Mouse (Mus musculus) gastrocnemius, postnatal 10 days (tissue): ENCODE data around the gene 4931409K22Rik. TPM values are rescaled to one million over a fixed set of nuclear protein-coding genes. Genes with fewer than 3 reads are reported as not detected.

ENCODE experiments used
- DNase-seq: peaks from one replicate; pipeline ENCODE4 v3.0.0; 2021; ENCODE audit warnings: mixed read lengths
- microRNA-seq, 2 experiments: library from miRNA; unstranded; fragments of <30 nt; microRNA quantifications; one replicate each; pipeline ENCODE4 v1.2.0; 2021
- total RNA-seq, 2 experiments: library from RNA; stranded (reverse); gene quantifications; 2 replicates each; pipeline ENCODE4 v1.2.3; 2021

Gene 4931409K22Rik
- total RNA-seq, 2 experiments from 2014 or later, result not detected

DNA sequence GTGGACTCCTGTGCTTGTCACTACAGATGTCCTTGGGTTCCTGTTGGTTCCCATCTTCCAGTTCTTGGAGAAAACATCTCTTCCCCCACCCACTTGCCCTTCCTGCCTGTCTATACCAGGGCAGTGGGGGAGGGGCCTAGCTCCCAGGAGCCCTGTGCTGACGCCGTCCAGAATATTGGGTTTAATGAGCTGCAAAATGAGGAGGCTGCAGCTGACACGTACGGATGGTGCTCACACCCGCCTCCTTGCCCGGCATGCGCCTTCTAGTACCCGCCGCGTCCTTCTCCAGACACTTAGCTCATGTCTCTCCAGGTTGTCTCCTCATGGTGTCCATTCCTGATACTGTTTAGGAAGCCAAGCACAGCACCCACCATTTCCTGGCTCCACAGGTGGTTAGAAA, 57.5 kb downstream of the 4931409K22Rik start:
- no peak for DNase-seq

DNA sequence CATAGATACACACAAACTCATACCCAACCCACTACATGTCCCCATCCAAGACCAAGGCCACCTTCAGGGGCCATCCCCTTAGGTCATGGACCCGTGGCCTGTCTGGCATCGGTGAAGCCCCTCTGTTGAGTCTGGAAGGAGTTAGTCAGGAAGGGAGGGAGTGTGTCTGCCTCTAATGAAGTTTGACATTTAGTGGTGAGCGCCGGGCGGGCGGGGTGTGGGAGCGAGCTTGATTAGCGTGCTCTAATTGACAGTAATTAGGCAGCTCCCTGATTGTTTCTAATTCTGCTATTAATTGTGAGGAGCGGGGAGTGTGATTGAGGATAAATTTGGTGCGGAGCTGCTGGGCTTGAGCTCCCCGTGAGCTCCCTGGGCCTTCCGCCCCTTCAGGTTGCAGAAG, 59.1 kb downstream of the 4931409K22Rik start:
- no peak for DNase-seq

DNA sequence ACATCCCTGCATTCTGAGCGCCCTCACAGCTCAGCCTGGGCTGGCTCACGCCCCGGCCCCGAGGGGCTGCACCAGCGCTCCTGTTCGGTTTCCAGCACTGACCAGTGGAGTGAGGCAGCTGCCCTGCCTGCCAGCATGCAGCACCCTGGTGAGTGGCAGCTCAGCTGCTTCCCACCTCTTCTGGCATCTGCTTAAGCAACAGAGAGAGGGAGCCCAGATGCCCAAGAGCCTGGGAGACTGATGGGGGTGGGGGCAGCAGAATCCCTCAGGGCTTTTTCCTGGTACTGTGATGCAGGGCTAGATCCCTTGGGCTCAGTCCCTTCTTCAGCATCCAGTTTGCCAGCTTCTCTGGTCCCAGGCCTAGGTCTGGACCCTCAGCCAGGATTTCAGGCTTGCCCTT, 59.9 kb downstream of the 4931409K22Rik start:
- no peak for DNase-seq

DNA sequence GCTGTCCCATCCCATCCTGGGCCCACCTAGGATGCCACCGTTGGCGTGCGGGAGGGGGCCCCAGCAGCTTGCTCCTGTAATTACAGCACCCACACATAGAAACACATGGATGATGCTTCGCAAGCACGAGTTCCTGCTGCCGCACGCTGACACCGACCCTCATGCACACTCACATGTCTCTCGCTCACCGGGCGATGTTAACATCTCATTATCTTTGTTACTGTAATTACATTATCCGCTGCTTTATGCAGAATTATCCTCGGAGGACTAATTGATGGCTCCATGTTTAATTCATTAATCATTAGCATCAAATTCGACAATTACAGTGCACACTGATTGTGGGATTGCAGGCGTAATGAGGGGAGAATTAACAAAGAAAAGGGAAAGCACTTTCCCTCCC, 61.6 kb downstream of the 4931409K22Rik start:
- no peak for DNase-seq

Small RNA genes lying within 50 kb of the gene (microRNA-seq; reads per million reads assigned to microRNA genes)
- 144 to 182 reads per million in 2 experiments for gene Mir671

Other genes starting within 250 kb of the 4931409K22Rik start
- gene Kcnh2, start 205.2 kb downstream of the 4931409K22Rik start, total RNA-seq, result 10 to 100 TPM in 1 of 2 experiments, 1 to 10 TPM in 1; 5.4 to 10.8 TPM
- gene Nos3, start 192.0 kb downstream of the 4931409K22Rik start, total RNA-seq, result 10 to 100 TPM in 1 of 2 experiments, 1 to 10 TPM in 1; 7.7 to 11.2 TPM
- gene Atg9b, start 164.7 kb downstream of the 4931409K22Rik start, total RNA-seq, result under 1 TPM; 0.23 to 0.26 TPM
- gene Abcb8, start 163.1 kb downstream of the 4931409K22Rik start, total RNA-seq, result 10 to 100 TPM; 35.9 to 45.5 TPM
- under 1 TPM; 0.12 to 0.36 TPM for gene Asic3, start 143.4 kb downstream of the 4931409K22Rik start, total RNA-seq
- 10 to 100 TPM; 15.5 to 17.5 TPM for gene Cdk5, start 133.3 kb downstream of the 4931409K22Rik start, total RNA-seq
- 10 to 100 TPM; 26.2 to 39.8 TPM for gene Slc4a2, start 133.0 kb downstream of the 4931409K22Rik start, total RNA-seq
- gene Fastk, start 111.5 kb downstream of the 4931409K22Rik start, total RNA-seq, result 100 to 1,000 TPM; 124 to 142 TPM
- 1 to 10 TPM; 9.0 to 9.9 TPM for gene Tmub1, start 109.0 kb downstream of the 4931409K22Rik start, total RNA-seq
- gene Agap3, start 104.6 kb downstream of the 4931409K22Rik start, total RNA-seq, result 10 to 100 TPM; 61.0 to 61.8 TPM
- not detected for gene Gbx1, start 29.6 kb downstream of the 4931409K22Rik start, total RNA-seq
- 10 to 100 TPM; 31.3 to 37.4 TPM for gene Asb10, start 15.8 kb downstream of the 4931409K22Rik start, total RNA-seq
- 10 to 100 TPM; 66.4 to 74.0 TPM for gene Abcf2, start 20.7 kb upstream of the 4931409K22Rik start, total RNA-seq
- gene Chpf2, start 29.9 kb upstream of the 4931409K22Rik start, total RNA-seq, result 10 to 100 TPM; 19.6 to 29.4 TPM
- gene Smarcd3, start 67.6 kb upstream of the 4931409K22Rik start, total RNA-seq, result 100 to 1,000 TPM; 122 to 132 TPM
- 10 to 100 TPM; 22.8 to 24.3 TPM for gene Nub1, start 128.7 kb upstream of the 4931409K22Rik start, total RNA-seq
- 1 to 10 TPM in 1 of 2 experiments, under 1 TPM in 1; 0.70 to 1.2 TPM for gene Wdr86, start 173.9 kb upstream of the 4931409K22Rik start, total RNA-seq
- not detected for gene Crygn, start 201.2 kb upstream of the 4931409K22Rik start, total RNA-seq